Mouse (Mus musculus): ENCODE results near the gene Angel1.

Angel1 gene

DNA sequence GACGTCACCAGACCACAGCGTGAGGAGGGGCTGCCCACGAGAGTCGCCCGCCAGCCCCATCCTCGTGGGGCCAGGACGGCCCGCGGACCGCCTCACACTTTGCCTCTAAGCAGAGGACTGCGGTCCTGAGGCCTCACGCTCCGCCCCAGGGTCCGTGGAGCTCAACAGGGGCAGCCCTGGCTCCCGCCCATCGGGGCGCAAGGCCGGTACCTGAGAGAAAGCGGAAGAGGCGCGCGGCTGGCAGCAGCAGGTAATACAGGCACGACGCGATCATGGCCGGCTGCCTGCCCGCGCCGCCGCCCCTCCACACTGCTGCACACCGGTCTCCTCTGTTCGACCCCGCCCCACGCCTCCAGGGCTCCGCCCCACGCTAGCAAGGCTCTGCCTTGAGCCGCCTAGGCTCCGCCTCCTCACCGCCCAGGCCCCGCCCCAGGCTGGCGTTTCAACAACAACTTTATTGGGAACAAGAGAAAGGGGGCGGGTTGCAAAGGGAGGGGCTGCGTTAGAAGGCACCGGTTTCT lies at the start of gene Angel1:
Angel1 (minus strand) TSS at position 341 of the 521 bp plus-strand sequence.
- in situ Hi-C loops (cut with MboI, MseI) = no loop called here

DNA sequence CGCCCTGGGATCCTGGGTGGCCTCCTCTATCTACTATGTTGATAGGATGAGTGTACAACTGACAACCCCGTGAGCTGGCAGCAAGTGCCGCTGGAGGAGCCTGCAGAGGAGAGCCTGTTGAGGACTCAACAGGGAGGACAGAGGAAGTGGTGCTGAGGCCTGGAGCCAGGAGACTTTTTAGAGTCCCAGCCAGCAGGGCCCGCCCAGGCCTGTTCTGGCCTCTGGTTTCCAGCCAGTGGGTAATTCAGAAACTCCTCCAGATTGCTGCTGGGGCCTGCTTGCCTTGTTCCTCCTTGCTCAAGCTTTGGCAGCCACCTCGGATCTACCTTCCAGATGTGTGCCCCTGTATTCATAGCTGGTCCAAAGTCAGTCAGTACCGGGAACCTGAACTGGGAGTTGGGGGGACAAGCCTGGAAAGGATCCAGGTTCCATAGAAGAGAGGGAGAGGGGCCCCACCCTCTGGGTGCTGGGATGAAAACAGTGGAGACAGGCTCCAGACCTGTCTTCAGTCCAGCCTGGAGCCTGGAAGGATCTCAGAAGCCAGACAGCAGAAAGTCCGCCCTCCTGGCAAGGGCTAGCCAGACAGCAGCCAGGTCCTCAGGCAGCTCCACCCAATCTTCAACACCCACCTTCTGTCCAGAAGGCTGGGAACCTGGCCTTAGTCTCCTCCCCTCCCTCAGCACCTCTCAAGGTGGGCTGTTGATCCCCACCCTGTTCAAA lies 49.5 kb upstream of the Angel1 start:
- in situ Hi-C loops (cut with MboI, MseI) = loop anchor here (10.0 kb wide), 1 partner anchor 159 kb away; no protein-coding TSS in a partner anchor

DNA sequence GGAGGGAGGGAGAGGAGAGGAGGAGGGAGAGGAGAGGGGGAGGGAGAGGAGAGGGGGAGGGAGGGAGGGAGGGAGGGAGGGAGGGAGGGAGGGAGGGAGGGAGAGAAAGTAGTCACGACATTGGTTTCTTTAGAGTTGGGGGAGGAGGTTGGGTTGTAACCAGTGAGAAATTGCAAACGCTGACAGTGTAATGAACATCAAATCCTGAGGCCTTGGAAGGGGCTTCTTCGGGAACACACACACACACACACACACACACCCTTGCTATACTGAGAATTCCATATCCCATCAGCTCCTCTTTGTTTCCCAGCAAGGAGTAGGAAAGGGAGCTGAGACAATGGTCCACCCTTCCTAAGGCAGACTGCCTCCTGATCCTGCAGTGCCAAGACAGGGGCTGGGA lies 46.3 kb upstream of the Angel1 start:
- in situ Hi-C loops (cut with MboI, MseI) = loop anchor here (10.0 kb wide), 1 partner anchor 162 kb away; no protein-coding TSS in a partner anchor

DNA sequence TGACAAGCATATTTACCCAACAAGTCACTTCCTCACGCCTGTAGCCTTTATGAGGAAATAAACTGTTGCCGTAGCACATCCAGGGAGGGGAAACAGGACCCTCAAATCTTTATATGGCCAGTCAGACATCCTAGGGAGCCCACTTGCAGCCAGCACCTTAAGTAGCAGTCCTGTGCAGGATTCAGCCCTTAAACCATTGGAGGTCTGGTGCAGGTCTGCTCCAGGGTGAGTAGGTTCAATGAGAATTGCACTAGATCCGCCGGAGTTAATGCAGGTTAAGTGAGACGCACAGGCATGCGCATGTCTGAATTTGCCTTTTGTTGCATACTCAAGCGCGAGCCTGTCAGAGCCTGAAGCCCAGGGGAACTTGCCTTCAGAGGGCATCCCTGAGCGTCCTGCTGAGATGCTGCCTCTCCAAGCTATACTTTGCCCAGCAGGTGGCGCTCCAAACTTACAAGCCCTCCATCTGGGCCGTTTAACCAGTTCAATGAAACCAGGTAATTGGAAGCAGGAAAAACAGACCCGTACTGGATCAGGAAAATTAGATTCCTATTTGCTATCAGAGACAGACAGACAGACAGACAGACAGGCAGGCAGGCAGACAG lies 45.7 kb upstream of the Angel1 start:
- in situ Hi-C loops (cut with MboI, MseI) = loop anchor here (10.0 kb wide), 1 partner anchor 163 kb away; no protein-coding TSS in a partner anchor

DNA sequence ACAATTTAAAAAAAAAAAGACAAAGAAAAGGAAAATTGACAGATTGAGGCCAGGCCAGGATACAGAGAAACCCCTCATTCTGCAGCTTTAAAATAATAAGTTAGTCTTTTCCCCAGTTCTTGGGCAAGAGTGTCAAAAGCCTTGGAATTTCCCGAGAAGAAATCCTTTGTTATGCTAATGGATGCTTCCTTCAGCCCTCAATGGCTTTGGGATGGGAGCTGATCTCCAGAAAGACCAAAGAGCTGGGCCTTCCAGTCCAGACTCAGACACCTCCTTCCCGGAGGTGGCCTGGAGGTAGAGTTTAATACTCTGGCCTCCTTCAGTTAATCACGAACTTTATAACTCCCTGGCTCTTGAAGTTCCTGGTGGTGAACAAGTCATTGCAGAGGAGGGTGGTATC lies 44.7 kb upstream of the Angel1 start:
- in situ Hi-C loops (cut with MboI, MseI) = loop anchor here (10.0 kb wide), 1 partner anchor 164 kb away; no protein-coding TSS in a partner anchor

DNA sequence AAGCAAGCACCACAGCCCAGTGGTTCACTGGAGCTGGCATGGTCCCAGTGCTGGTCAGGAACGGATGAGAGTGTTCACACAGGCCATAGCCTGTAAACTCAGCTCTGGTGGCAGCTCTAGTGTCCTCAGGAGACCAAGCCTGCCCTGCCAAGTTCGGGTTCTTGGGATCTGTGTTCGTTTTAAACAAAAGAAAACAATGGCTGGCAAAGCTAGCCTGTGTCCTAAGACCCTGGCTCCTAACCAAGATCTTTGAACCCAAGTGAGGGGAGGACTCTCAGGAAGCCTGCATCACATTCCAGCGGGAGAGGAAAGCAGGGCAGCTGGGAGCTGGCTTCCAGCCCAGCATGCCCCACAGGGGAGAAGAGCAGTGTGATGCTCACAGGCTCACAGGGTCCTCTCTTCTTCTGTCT lies 44.0 kb upstream of the Angel1 start:
- in situ Hi-C loops (cut with MboI, MseI) = loop anchor here (10.0 kb wide), 1 partner anchor 165 kb away; no protein-coding TSS in a partner anchor

DNA sequence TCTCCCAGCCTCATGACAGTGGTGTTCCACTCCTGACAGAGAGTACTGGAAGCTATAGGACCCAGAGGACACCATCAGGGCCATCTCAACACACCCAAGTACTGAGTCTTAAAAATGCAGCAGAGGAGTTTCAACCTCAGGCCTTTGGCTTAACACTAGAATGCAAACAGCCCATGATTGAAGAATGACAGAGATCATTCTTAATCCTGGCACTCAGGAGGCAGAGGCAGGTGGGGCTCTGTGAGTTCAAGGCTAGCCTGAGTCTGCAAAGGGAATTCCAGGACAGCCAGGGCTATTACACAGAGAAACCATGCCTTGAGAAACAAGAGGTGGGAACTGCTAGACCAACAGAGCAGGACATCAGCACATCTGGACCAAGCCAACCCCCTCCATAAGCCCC lies 43.6 kb upstream of the Angel1 start:
- in situ Hi-C loops (cut with MboI, MseI) = loop anchor here (5.0 to 10.0 kb wide), 2 partner anchors 165 to 207 kb away; no protein-coding TSS in a partner anchor

DNA sequence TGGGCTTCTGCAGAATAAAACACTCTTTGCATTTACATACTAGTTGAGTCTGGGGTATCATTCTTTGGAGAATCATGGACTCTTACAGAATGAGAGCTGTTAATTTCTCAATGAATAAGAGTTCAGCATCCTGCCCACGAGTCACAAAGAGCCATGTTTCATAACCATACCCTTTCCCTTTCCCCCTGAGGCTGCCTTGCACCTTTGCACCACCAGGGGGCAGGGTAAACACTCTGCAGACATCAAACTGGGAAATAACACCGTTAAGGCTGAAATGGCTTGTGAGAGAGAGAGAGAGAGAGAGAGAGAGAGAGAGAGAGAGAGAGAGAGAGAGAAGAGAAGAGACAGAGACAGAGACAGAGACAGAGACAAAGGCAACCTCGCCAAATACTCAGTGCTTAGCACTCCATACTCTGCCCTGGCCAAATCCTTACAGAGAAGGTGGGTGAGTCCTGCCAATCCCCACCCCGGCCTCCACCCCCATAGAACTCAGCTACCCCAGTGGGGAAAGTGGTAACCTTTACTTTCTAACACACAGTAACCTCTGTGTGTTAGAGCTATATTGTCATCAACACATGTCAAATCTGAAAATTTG lies 42.8 kb upstream of the Angel1 start:
- in situ Hi-C loops (cut with MboI, MseI) = loop anchor here (5.0 kb wide), 1 partner anchor 208 kb away; no protein-coding TSS in a partner anchor

DNA sequence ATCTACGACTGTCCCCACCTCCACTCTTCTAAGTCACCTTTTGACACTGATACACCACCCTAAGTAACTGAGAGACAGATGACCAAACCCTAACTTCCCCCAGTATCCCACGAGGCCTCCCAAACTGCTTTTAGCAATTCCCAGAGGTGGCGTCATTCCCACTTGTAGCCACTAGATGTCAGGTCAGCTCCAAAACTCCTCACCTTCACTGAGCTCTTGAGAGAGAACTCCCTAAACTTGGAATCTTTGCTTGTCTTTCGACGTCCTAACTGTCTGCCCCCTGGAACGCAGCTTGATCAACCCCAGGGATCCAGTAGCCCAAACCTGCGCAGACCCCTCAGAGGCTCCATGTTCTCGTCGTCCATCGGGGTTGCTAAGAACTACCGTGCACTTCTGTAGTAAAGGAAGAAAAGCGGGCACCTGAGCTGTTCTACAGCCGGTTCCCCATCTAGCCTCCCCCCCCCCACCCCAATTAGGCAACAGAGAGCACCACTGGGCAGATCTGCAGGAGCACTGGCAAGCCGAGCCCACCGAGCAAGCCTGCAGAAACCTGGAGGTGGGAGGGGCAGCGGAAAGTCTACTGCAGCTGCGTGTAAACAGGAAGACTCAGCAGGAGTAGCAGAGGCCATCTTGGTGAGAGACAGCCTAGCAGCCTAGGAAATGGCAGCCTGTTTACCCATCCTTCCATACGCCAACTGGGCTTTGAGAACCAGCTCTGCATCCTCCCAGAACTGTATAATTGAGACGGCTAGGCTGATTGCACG lies 41.8 kb upstream of the Angel1 start:
- in situ Hi-C loops (cut with MboI, MseI) = loop anchor here (5.0 kb wide), 1 partner anchor 209 kb away; no protein-coding TSS in a partner anchor

DNA sequence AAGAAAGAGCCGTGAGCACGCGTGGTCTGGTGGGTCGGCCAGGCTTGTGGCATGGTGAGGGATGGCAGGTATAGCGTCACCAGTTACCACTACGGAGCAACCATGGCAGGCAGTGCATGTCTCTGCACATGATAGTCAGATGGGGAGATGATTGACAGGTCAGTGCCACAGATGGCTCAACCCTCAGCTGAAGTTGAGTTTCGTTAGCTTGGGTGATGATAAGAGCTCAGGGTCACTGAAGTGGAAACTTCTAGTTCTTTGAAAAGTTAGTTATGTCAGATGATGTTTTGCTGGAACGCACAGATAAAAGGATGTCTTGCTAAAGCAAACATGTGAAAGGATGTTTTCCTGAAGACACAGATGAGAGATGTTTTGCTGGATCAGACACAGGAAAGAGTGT lies 40.2 kb upstream of the Angel1 start:
- in situ Hi-C loops (cut with MboI, MseI) = loop anchor here (5.0 kb wide), 1 partner anchor 211 kb away; no protein-coding TSS in a partner anchor

DNA sequence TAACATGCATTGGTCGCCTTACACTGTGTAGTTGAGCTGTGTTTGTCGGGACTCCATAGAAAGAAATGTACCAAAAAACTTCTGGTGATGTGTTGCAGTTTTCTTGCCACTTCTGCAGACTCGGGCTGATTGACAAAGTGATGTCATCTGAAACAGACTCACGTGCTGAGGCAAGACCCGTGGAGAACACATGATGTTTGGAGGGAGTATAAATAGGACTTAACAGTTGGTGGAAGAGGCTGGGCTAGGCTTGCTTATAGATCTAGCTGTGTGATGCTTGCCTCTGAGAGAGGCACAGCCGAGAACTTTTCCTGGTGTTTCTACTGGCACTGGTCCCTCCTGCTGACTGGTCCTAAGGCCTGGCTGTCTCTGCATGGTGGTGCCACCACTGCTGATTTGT lies 37.8 kb upstream of the Angel1 start:
- in situ Hi-C loops (cut with MboI, MseI) = no loop called here

DNA sequence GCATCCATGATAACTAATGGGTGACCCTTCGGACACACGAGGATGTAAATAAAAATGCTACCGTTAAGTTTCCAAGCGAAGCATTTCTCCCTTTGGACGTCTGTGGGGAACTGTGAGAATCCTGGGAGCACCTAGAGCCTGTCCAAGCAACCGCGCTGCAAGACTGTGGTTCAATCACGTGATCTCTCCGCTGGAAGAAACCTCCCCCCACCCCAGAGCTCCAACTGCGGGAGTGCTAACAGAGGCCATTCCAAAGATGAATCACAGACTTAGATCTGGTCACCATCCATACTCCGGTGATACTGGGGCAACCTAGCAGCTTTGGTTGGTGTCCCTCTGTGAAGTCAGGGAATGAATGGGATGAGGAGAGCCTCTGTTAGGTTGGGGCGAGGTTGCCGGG lies 34.8 kb upstream of the Angel1 start:
- in situ Hi-C loops (cut with MboI, MseI) = no loop called here

DNA sequence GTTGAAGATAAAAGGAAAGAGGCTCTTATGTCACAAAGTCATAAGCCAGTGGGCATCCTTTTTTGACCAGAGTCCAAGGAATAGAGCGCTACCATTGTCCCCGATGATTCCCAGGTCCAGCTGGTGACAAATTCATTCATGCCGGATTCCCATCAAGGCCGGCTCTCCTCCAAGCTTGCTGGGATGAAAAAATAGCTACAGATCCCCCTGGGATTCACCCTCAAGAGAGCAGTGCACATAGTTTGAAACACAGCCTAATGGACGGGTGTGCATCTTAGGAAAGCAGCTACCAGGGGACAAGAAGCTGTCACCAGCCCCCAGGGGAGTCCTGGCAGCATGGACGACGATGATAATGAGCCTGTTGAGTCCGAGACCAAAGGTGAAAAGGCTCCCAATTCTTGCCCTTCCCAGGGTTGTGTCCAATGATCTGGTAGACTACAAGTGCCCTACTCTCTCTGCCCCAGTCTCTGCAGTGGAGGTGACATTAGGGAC lies 8.1 kb upstream of the Angel1 start, which contains the start of gene Lrrc74a:
Lrrc74a (plus strand) TSS at position 51 of the 492 bp plus-strand sequence.
- in situ Hi-C loops (cut with MboI, MseI) = no loop called here

DNA sequence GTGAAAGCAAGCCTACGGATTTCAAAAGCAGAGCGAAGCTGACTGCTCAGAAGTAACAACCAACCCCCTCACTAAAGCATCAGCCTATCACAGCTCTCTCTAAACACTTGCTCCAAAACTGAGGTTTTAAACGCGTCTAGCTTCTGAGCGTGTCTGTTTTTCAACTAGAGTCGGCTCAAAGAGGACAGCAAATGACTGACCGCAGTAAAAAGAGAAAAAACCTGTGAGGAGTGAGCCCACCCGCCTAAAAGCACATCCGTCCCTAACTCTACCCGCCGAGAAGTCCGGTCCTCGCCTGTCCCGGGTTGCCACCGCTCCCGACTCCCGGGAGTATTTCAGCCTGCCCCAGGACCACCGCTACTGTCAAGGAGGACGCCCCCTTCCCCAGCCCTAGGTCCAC lies 554 bp downstream of the Angel1 start:
- in situ Hi-C loops (cut with MboI, MseI) = no loop called here

DNA sequence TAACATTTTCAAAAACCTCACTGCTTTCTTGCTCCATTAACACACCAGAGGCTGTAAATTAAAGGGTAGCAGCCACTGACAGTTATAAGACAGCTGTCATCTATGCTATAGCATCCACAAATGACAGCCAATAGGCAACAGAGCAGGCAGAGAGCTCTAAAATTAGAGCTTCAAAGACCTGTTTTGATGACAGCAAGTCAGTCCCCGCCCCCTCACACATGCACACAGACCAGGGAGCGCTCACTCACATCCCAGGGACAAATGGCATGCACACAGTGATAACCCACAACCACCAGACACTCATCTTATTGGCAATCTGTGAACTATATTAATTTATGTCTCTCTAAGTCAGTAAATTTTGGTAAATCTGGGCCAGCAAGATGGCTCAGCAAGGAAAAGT lies 2.0 kb downstream of the Angel1 start:
- in situ Hi-C loops (cut with MboI, MseI) = no loop called here

DNA sequence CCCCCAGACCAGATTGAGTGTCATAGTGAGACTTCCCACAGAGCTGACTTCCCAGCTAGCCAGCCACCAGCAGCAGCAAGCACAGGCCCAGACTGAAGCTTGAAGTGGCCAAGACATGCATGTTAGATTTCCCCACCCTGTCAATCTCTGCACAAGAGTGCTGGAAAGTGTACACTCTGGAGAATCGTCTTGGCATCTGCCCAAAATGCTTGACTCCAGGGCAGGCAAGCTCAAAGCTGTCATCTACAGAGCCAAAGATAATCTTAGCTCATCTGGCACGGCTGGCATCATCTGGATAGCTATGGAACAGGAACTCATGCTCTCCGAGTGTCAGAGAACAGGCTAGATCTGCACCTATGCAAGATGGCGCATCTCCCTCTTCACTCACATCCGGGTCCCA lies 4.8 kb downstream of the Angel1 start:
- in situ Hi-C loops (cut with MboI, MseI) = no loop called here

DNA sequence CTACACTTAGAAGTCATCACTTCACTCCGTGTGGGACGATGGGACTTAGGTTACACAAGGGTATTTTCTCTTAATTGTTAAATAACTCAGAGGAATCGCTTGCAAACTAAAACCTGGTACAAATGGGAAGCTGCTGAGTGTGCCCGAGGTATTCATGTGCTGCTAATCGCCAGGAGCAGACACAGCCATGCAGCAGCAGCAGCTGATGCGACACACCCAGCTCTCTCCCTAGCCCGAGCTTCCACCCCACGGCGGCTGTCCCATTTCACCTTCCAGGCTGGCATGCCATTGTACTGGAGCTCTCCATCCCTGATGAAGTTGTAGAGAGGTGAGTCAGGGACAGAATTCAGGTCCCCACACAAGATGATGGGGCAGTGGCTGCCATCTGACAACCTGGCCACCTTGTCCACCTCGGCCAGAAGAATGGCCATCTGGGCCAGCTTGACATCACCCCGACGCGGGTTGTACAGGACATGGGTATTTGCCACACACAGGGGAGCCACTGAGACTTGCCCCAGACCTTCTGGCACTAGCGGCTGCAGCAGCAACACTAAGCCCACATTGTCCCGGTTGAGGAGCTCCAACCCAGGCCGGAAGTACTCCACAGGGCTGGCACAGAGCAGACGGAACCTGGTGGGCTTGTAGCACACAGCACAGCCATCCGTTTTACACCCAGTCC lies 6.2 kb downstream of the Angel1 start:
- in situ Hi-C loops (cut with MboI, MseI) = no loop called here

DNA sequence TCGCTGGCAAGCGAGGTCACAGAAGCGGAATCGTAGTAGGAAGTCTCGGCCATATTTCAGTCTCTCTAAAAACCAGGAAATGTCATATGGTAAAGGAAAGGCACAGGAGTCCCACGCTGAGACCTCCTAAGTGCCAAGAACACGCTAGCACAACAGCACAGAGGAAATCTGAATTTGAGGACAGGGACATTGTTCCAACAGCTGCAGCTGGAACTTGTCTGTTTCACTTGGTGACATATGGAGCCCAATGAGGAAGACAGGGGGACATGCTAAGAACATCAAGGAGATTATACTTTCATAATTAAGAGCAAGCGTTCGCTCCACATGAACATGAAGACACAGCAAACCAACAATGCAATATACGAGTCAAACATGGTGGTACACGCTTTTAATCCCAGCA lies 9.3 kb downstream of the Angel1 start:
- in situ Hi-C loops (cut with MboI, MseI) = no loop called here

DNA sequence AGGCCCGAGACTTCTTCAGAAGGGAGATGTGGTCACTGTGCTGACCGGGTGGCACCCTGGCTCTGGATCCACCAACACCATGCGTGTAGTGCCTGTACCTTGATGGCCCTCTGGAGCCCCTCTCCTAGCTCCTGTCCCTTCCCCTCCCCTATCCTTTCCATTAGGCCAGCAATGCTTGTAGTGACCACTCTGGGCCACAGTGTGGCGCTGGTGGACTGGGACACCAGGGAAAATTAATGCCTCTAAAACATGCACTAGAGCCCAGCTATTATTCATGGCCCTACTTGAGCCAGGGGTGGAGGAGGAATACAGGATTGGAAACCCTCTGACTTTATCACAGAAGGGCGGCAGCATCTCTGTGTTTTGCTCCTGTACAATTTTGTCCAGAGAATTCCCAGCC lies 10.9 kb downstream of the Angel1 start:
- in situ Hi-C loops (cut with MboI, MseI) = no loop called here

DNA sequence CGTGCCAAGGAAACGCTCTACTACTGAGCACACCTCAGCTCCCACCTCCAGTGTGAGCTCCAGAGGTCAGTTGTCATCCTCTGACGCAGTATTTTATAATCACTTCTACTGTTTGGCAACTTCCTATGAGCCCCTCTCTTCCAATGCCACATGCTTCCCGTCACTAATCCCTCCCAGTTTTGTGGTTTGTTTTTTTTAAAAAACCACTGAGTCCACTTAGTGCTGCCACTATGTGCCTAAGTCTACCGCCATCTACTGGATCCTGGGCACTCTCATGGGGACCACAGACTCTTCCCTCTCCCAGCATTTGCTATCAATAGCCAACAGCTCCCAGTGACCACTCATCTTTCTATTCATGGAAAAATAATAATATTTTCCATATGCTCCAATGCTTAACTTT lies 12.2 kb downstream of the Angel1 start:
- in situ Hi-C loops (cut with MboI, MseI) = no loop called here

DNA sequence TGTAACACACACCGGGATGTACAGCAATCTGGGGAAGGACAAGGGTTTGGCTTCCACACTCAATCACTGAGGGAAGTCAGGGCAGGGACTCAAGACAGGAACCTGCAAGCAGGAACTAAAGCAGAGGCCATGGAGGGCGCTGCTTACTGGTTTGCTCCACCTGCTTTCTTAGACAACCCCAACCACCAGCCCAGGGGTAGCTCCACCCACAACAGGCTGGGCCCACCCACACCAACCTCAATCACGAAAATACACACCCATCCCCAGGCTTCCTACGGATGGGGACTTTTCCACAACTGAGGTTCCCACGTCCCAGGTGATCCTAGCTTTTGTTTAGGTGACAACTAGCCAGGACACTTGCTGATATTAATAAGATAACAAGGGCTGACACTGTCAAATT lies 20.4 kb downstream of the Angel1 start:
- in situ Hi-C loops (cut with MboI, MseI) = no loop called here
